16 mouse cellular contexts compared by ENCODE assay signal in the genomic region with DNA sequence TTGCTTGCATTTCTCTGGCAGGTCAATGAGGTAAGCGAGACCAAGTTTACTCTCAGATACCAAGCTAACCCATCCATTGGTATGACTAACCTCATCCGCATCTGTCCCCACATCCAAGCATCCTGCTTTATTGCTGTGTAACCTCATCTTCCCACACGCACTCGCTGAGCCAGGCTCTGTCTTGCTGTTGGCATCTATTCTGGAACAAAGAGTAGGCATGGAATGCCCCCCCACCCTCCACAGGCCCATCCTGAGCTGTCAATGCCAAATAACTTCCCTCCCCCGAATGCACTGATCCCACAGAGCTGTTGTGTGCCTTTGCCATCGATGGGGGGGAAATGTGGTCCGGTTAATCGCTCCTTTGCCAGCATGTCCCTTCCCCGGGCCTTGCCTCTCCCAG.
DNase-seq lines count a peak whose midpoint lies in the region; ATAC-seq lines count a peak whose summit lies in the region.
"Had no signal": no experiment of that assay in that cellular context is flagged by ENCODE, and none has a peak within 500 bp of the region (broad histone marks: within the 10 kb centered on the region; RNA-seq: fewer than 3 reads in every experiment).

No protein-coding gene starts in this region.

- peak; percentile 47; the same call in 1 of the 2 replicates for ATAC-seq in frontal cortex, adult (ENCODE audit: low TSS enrichment)
- ATAC-seq: forebrain, embryonic 13.5 days; Patski had no signal

- DNase-seq in frontal cortex, postnatal 25 days (ENCODE audit: low spot score in 2 of 2), result no peak
- peak; percentile 46 to 62 for DNase-seq in layer of hippocampus, adult 8-10 months (ENCODE audit: low spot score in 2 of 2)
- no peak for DNase-seq in layer of hippocampus, postnatal 36 days
- peak; percentile 79 for DNase-seq in right cerebral cortex, adult 18-20 months
- DNase-seq in right cerebral cortex, postnatal 25 days, result no peak
- peak; percentile 87 for DNase-seq in brain, adult 2 months (ENCODE audit: low read depth, low spot score)
- DNase-seq in adrenal gland, adult 18-20 months (ENCODE audit: low spot score in 2 of 2), result no peak
- DNase-seq: adrenal gland, adult 8-10 months; cerebellum, adult 11-12 months; cerebellum, adult 9-10 months; cerebellum, postnatal 25 days; gastrocnemius, adult 2 months; gastrocnemius, postnatal 25 days had no signal

Comparison
In these comparisons a context has a peak if more than half of its experiments do, and no peak if none do; other contexts are left out.
1. DNase-seq: peak in layer of hippocampus, adult 8-10 months (2 of 2), right cerebral cortex, adult 18-20 months (single experiment) and brain, adult 2 months (single experiment); none in frontal cortex, postnatal 25 days (0 of 2), layer of hippocampus, postnatal 36 days (0 of 2), right cerebral cortex, postnatal 25 days (single experiment) and adrenal gland, adult 18-20 months (0 of 2).